Mouse (Mus musculus): ENCODE results near the gene Mylip.

Gene Mylip

DNA sequence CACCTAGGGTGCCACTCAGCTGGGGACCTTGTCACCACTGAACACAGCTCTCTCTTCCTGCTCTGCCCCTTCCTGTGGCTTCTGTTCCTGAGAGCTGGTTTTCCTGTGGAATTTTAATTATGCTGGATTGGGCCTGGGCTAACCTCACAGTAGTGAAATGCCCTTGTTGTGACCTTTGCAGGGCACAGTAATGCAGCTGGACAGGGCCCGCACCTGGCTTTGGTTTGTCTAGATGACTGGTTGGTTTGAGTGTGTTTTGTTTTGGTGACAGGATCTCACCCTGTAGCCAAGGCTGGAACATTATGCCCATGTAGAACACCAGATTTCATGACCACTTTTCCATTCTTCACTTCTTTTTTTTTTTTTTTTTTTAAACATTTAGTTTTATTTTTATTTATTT lies 57.1 kb downstream of the Mylip start:
- Histone ChIP-seq H3K27me3 (ENCODE audit: insufficient read depth, low read length) (no peaks in the 10 kb centered on the region), H3K9me3 (ENCODE audit: low read length) (no peaks in the 10 kb centered on the region), H3K4me1 (replicated peaks; ENCODE audit: low read depth, low read length) (no peaks in the 10 kb centered on the region; the same call in 1 of the 2 replicates), H3K4me3 (replicated peaks; ENCODE audit: low read length) (no peak overlapping the region), H3K36me3 (ENCODE audit: insufficient read depth, low read length) (no peaks in the 10 kb centered on the region)
- TF ChIP-seq CTCF (conservative IDR thresholded peaks at IDR 0.05; ENCODE audit: low read length) (no peak), NANOG (IDR thresholded peaks at IDR 0.05; ENCODE audit: borderline replicate concordance, low read length) (no peak), POU5F1 (IDR thresholded peaks at IDR 0.05; ENCODE audit: borderline replicate concordance, low read length) (no peak)

DNA sequence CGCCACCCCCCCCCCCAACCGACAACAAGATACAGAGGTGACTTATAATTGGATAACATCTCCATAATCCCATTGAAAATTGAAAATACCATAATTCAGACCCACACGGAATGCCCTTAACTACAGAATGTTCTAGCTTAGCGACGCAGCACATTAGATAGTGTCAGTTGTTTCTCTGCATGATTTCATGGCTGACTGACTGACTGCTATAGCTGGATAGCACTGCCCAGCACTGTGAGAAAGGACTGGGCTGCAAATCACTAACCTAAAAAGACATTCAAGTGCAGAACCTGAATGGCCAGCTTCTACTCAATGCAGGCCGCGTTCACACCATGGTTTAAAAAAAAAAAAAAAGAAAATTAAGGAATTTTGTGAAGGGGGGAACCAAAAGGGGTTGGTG lies 62.9 kb downstream of the Mylip start:
- peaks cover 12% of the 10 kb centered on the region; the same call in 1 of the 2 replicates for H3K4me1 ChIP-seq (replicated peaks; ENCODE audit: low read depth, low read length)
- no peaks in the 10 kb centered on the region for H3K27me3 ChIP-seq (ENCODE audit: insufficient read depth, low read length)
- TF ChIP-seq POU5F1 (IDR thresholded peaks at IDR 0.05; ENCODE audit: borderline replicate concordance, low read length) (no peak), CTCF (conservative IDR thresholded peaks at IDR 0.05; ENCODE audit: low read length) (no peak)
- no peaks in the 10 kb centered on the region for H3K9me3 ChIP-seq (ENCODE audit: low read length)
- no peak overlapping the region for H3K4me3 ChIP-seq (replicated peaks; ENCODE audit: low read length)
- H3K36me3 ChIP-seq (ENCODE audit: insufficient read depth, low read length) = no peaks in the 10 kb centered on the region

DNA sequence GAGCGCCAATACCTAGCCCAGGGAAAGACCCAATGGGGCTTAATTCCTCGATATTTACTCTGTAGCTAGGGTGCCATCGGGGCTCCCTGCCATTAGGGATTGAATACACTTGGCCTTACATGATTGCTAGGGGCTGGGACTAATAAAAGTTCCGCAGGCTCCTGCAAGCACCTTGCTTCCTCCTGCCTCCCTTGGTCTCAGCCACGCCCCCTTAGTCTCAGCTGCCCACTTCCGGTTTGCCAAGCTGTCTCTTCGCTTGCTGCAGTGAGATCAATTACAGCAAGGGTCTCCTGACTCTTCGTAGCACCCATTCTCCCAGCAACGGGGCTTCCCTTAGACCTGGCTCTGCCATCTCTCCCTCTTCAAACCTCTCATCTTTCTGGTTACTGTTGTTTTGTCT lies 63.5 kb downstream of the Mylip start:
- no peaks in the 10 kb centered on the region for H3K36me3 ChIP-seq (ENCODE audit: insufficient read depth, low read length)
- H3K9me3 ChIP-seq (ENCODE audit: low read length) = no peaks in the 10 kb centered on the region
- H3K27me3 ChIP-seq (ENCODE audit: insufficient read depth, low read length) = no peaks in the 10 kb centered on the region
- H3K4me1 ChIP-seq (replicated peaks; ENCODE audit: low read depth, low read length) = peaks cover 12% of the 10 kb centered on the region; the same call in 1 of the 2 replicates
- no peak overlapping the region for H3K4me3 ChIP-seq (replicated peaks; ENCODE audit: low read length)
- TF ChIP-seq POU5F1 (IDR thresholded peaks at IDR 0.05; ENCODE audit: borderline replicate concordance, low read length) (no peak), CTCF (conservative IDR thresholded peaks at IDR 0.05; ENCODE audit: low read length) (no peak), NANOG (IDR thresholded peaks at IDR 0.05; ENCODE audit: borderline replicate concordance, low read length) (no peak)

DNA sequence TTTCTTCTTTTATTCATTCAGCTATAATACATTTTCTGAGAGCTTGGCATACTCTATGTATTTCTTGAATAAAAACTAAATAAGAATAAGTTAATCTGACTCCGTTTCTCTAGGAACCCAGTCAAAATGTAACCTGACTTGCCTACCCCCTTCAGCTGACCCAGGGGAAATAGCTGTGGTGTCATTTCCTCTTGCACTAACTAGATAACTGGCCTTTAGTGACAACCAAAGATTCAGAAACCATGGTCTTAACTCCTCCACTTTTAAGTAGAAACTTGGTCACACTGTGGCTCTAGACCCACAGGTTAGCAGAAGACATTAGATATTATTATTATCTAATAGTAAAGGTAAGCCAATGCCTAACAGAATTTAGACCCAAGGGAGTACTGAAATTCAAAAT lies 64.5 kb downstream of the Mylip start:
- no peak for TF ChIP-seq POU5F1 (IDR thresholded peaks at IDR 0.05; ENCODE audit: borderline replicate concordance, low read length)
- TF ChIP-seq NANOG (IDR thresholded peaks at IDR 0.05; ENCODE audit: borderline replicate concordance, low read length) = no peak
- TF ChIP-seq CTCF (conservative IDR thresholded peaks at IDR 0.05; ENCODE audit: low read length) = no peak
- no peak overlapping the region for H3K4me3 ChIP-seq (replicated peaks; ENCODE audit: low read length)
- H3K36me3 ChIP-seq (ENCODE audit: insufficient read depth, low read length) = no peaks in the 10 kb centered on the region
- no peaks in the 10 kb centered on the region for H3K27me3 ChIP-seq (ENCODE audit: insufficient read depth, low read length)
- no peaks in the 10 kb centered on the region for H3K9me3 ChIP-seq (ENCODE audit: low read length)
- H3K4me1 ChIP-seq (replicated peaks; ENCODE audit: low read depth, low read length) = peaks cover 12% of the 10 kb centered on the region; the same call in 1 of the 2 replicates

DNA sequence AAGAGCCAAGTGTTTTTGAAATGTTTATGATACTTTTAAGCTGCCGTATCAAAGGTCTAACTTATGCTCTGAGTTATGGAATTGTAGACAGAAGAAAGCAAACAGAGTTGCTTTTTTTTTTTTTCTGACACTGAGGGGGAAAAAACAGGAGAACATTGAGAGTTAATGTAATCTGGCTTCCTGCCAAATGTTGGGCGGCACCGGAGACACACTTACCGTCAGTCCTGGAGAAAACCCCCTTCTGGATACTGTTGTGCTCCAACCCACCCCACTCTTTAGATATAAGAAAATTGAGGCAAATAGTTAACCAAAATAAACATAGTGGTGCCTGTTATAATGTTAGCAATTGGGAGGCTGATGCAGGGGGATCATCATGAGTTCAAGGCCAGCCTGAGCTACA lies 65.1 kb downstream of the Mylip start:
- Histone ChIP-seq H3K4me1 (replicated peaks; ENCODE audit: low read depth, low read length) (peaks cover 12% of the 10 kb centered on the region; the same call in 1 of the 2 replicates), H3K9me3 (ENCODE audit: low read length) (no peaks in the 10 kb centered on the region), H3K27me3 (ENCODE audit: insufficient read depth, low read length) (no peaks in the 10 kb centered on the region), H3K4me3 (replicated peaks; ENCODE audit: low read length) (no peak overlapping the region), H3K36me3 (ENCODE audit: insufficient read depth, low read length) (no peaks in the 10 kb centered on the region)
- no peak for TF ChIP-seq CTCF (conservative IDR thresholded peaks at IDR 0.05; ENCODE audit: low read length)
- TF ChIP-seq NANOG (IDR thresholded peaks at IDR 0.05; ENCODE audit: borderline replicate concordance, low read length) = no peak
- no peak for TF ChIP-seq POU5F1 (IDR thresholded peaks at IDR 0.05; ENCODE audit: borderline replicate concordance, low read length)

DNA sequence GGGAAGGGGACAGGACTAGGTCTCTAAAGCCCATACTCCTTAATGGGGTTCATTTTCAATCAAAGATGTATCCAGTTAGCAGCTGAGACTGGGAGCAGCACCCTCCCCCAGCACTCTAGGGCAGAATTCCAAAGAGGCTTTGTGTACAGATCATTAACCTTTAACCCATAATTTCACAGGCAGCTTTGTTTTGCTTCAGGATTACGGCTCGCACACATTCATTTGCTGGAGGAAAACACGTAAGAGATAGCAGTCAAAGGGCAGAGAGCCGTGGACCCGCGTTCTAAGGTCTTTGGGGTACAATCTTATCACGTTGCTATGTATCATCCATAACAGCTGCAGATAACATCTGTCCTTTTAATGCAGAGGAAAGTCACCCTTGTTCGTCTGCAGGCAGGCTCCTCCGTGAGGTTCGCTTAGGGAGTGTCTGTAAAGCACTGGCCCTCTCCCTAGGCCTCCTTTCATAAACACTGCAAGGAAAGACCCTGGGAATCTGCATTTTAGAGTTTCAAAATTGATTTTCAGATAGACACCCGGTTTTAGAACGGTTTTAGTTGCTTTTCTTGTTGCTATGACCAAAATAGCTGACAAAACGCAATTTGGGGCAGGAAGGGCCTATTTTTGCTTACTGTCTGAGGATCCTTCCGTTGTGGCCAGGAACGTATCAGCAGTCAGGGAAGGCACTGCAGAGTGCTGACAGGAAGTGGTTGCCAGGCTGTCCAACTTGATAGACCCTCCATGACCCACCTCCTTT lies 65.7 kb downstream of the Mylip start:
- no peak overlapping the region for H3K4me3 ChIP-seq (replicated peaks; ENCODE audit: low read length)
- no peaks in the 10 kb centered on the region for H3K9me3 ChIP-seq (ENCODE audit: low read length)
- no peaks in the 10 kb centered on the region for H3K36me3 ChIP-seq (ENCODE audit: insufficient read depth, low read length)
- H3K4me1 ChIP-seq (replicated peaks; ENCODE audit: low read depth, low read length) = peaks cover 12% of the 10 kb centered on the region; the same call in 1 of the 2 replicates
- TF ChIP-seq CTCF (conservative IDR thresholded peaks at IDR 0.05; ENCODE audit: low read length) (no peak), NANOG (IDR thresholded peaks at IDR 0.05; ENCODE audit: borderline replicate concordance, low read length) (no peak), POU5F1 (IDR thresholded peaks at IDR 0.05; ENCODE audit: borderline replicate concordance, low read length) (no peak)
- H3K27me3 ChIP-seq (ENCODE audit: insufficient read depth, low read length) = no peaks in the 10 kb centered on the region

DNA sequence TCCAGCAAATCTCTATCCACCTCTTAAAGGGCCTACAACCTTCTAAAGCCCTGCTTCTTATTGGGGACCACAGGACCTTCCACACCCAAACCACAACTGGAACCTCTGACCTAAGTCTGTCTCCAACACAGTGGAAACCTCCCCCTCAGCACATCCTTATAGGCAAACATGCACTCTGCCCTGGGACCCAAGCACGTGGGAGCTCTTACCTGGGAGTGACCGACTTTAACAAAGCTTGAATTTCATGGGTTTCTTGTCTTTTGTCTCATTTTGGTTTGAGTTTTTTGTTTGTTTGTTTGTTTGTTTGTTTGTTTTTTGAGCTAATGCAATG lies 66.3 kb downstream of the Mylip start:
- H3K4me1 ChIP-seq (replicated peaks; ENCODE audit: low read depth, low read length) = peaks cover 12% of the 10 kb centered on the region; the same call in 1 of the 2 replicates
- H3K36me3 ChIP-seq (ENCODE audit: insufficient read depth, low read length) = no peaks in the 10 kb centered on the region
- no peaks in the 10 kb centered on the region for H3K27me3 ChIP-seq (ENCODE audit: insufficient read depth, low read length)
- no peak overlapping the region for H3K4me3 ChIP-seq (replicated peaks; ENCODE audit: low read length)
- no peaks in the 10 kb centered on the region for H3K9me3 ChIP-seq (ENCODE audit: low read length)
- no peak for TF ChIP-seq POU5F1 (IDR thresholded peaks at IDR 0.05; ENCODE audit: borderline replicate concordance, low read length)
- TF ChIP-seq NANOG (IDR thresholded peaks at IDR 0.05; ENCODE audit: borderline replicate concordance, low read length) = no peak
- no peak for TF ChIP-seq CTCF (conservative IDR thresholded peaks at IDR 0.05; ENCODE audit: low read length)

DNA sequence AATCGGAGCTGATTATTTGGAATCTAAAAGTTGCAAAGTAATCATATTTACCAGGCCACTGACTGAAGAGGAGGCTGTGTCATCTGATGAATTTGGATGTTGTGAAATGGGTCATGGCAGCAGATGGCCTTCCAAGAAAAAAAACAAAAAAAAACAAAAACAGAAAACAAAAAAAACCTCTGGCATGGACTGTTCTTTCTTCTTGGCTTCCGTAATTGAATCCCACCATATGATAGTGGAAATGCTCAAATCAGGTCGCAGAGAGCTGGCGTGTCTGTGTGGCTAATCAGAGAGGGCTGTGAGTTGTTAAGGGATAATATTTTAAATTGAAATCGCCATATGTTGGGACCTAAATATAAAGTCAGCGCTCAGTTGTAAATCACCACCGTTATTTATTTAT lies 67.9 kb downstream of the Mylip start:
- H3K4me3 ChIP-seq (replicated peaks; ENCODE audit: low read length) = no peak overlapping the region
- peaks cover 3% of the 10 kb centered on the region for H3K9me3 ChIP-seq (ENCODE audit: low read length)
- no peaks in the 10 kb centered on the region for H3K36me3 ChIP-seq (ENCODE audit: insufficient read depth, low read length)
- peaks cover 12% of the 10 kb centered on the region; the same call in 1 of the 2 replicates for H3K4me1 ChIP-seq (replicated peaks; ENCODE audit: low read depth, low read length)
- TF ChIP-seq POU5F1 (IDR thresholded peaks at IDR 0.05; ENCODE audit: borderline replicate concordance, low read length) = no peak
- no peak for TF ChIP-seq CTCF (conservative IDR thresholded peaks at IDR 0.05; ENCODE audit: low read length)
- TF ChIP-seq NANOG (IDR thresholded peaks at IDR 0.05; ENCODE audit: borderline replicate concordance, low read length) = no peak
- H3K27me3 ChIP-seq (ENCODE audit: insufficient read depth, low read length) = no peaks in the 10 kb centered on the region

DNA sequence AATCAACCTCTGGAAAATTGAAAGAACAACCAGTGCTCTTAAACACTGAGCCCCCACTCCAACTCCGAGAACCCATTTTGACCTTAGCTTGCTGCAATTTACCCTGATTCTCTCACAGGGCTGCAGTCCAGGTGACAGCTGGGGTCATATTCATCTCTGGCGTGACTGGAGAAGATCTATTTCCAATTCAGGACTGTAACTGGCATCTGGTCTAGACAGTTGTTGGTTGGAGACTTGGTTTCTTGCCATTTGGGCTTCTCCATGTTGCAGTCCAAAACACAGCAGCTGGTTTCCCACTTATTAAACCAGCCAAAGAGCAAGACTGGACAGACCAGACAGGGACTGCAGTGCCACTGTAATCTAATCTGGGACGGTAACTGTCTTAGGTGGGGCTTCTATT lies 70.6 kb downstream of the Mylip start:
- no peaks in the 10 kb centered on the region for H3K27me3 ChIP-seq (ENCODE audit: insufficient read depth, low read length)
- H3K4me3 ChIP-seq (replicated peaks; ENCODE audit: low read length) = no peak overlapping the region
- no peaks in the 10 kb centered on the region for H3K36me3 ChIP-seq (ENCODE audit: insufficient read depth, low read length)
- 0 out of 2 replicates have a peak, but pooled peaks cover 3% of the 10 kb centered on the region for H3K4me1 ChIP-seq (replicated peaks; ENCODE audit: low read depth, low read length)
- TF ChIP-seq NANOG (IDR thresholded peaks at IDR 0.05; ENCODE audit: borderline replicate concordance, low read length) = no peak
- TF ChIP-seq CTCF (conservative IDR thresholded peaks at IDR 0.05; ENCODE audit: low read length) = no peak
- TF ChIP-seq POU5F1 (IDR thresholded peaks at IDR 0.05; ENCODE audit: borderline replicate concordance, low read length) = no peak
- peaks cover 6% of the 10 kb centered on the region for H3K9me3 ChIP-seq (ENCODE audit: low read length)

Data from E14TG2a.4 (cell line).